Comparison of ENCODE assay signal across 8 mouse cellular contexts in the genomic region with DNA sequence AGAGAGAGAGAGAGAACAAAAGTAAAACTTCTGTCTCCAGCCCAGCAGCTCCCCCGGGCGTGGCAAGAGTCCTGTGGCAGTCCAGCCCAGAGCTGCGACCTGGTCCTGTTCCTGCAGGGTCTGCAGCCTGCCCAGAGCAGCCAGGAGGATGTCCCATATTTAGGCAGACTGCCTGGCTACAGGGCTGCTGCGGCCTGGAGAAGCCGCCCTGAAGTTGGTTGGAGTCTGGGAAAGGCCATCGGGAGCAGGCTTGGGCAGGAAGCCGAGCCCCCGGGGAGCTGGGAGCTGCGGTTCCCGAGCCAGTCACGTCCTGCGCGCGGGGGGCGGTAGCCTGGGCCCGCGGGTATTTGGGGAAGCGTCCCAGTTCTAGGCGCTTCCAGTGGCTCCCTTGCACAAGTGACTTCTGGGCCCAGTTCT. TPM values are rescaled to one million over a fixed set of nuclear protein-coding genes. Genes with fewer than 3 reads are reported as not detected.
DNase-seq lines count a peak whose midpoint lies in the region; ATAC-seq lines count a peak whose summit lies in the region.

Gene Gng11 (plus strand): TSS at position 15 of the 417 bp plus-strand sequence.

- H3K4me3 ChIP-seq in macrophage (ENCODE audit: inconsistent target) = peak within 1 kb of the TSS; percentile 29

- peak; percentile 48 for DNase-seq in adrenal gland, adult 8-10 months
- peak; percentile 67 for DNase-seq in embryo, embryonic 10 days (ENCODE audit: low spot score)
- peak; percentile 88 for DNase-seq in gastrocnemius, postnatal 25 days
- peak; percentile 1 for DNase-seq in hindlimb bud, embryonic 11.5 days (ENCODE audit: extremely low spot score, low read depth, low spot score)
- peak; percentile 1 to 91 for DNase-seq in left cerebral cortex, postnatal 10 days (ENCODE audit: extremely low spot score in 1 of 2, low spot score in 2 of 2)
- peak; percentile 11 for DNase-seq in right cerebral cortex, postnatal 14 days

- no peaks in the 10 kb centered on the region for H3K36me3 ChIP-seq in macrophage (ENCODE audit: inconsistent target)

- intact Hi-C loops in left cerebral cortex, postnatal 10 days (cut with DNase I) = no loop called here

- no peaks in the 10 kb centered on the region for H3K79me2 ChIP-seq in macrophage (ENCODE audit: inconsistent target)

- H3K27ac ChIP-seq in macrophage = no peak within 1 kb of the TSS

- ATAC-seq in CD4-positive, CD25-positive, alpha-beta regulatory T cell, adult 4 months = no peak

- under 1% methylated on average over 19 of the region's 19 CpGs for WGBS in macrophage (ENCODE audit: missing documents)

RNA-seq across cellular contexts. Expression of gene Gng11, which starts in this region (rescaled TPM):
- 10 to 100 TPM; 23.1 to 45.2 (median 35.0) TPM for total RNA-seq in adrenal gland, adult 8-10 months (2022)
- 10 to 100 TPM; 27.8 to 29.4 TPM for total RNA-seq in gastrocnemius, postnatal 25 days (2021)
- 10 to 100 TPM in 1 of 2 experiments, 1 to 10 TPM in 1; 8.7 to 11.7 TPM for total RNA-seq in left cerebral cortex, postnatal 10 days (2021)
- total RNA-seq in macrophage (2018; cell fraction: chromatin; rRNA removed) = 1 to 10 TPM in 14 of 26 experiments, under 1 TPM in 1, not detected in 11; 0.99 to 4.0 (median 1.3) TPM
- total RNA-seq in macrophage (2018; cell fraction: cytosol; rRNA removed) = 10 to 100 TPM; 10.3 to 26.0 (median 16.3) TPM
- total RNA-seq in macrophage (2018; cell fraction: nucleus; rRNA removed) = 10 to 100 TPM in 6 of 26 experiments, 1 to 10 TPM in 19, under 1 TPM in 1; 0.84 to 14.4 (median 5.6) TPM
- polyA plus RNA-seq in macrophage (2018) = 9.7 to 19.8 TPM (median 15.0 TPM) in 3 replicates
- polyA plus RNA-seq in CD4-positive, CD25-positive, alpha-beta regulatory T cell, adult 4 months (2017; shearing (Covaris generic)) = not detected

Comparison
In these comparisons a context has a peak if more than half of its experiments do, and no peak if none do; other contexts are left out.
1. RNA of gene Gng11 (polyA plus RNA-seq): 9.7 to 19.8 TPM in macrophage; not detected in CD4-positive, CD25-positive, alpha-beta regulatory T cell, adult 4 months; every median in the first group is over 10 times any median in the second.
2. DNase-seq: peak in every context shown above with its lines; median percentile 88 in gastrocnemius, postnatal 25 days; 67 in embryo, embryonic 10 days; 48 in adrenal gland, adult 8-10 months; 46 in left cerebral cortex, postnatal 10 days; 11 in right cerebral cortex, postnatal 14 days; 1 in hindlimb bud, embryonic 11.5 days.